Mouse (Mus musculus): ENCODE measurements around the gene Ntm. TPM values are rescaled to one million over a fixed set of nuclear protein-coding genes. Genes with fewer than 3 reads are reported as not detected.

Gene Ntm
- polyA plus RNA-seq, 1 experiment from 2014 or later = 26.5 TPM

GRCm38 (mm10) chr9:29833781-29834180 lies 129.2 kb downstream of the Ntm start:
- no peak overlapping the region for H3K4me3 ChIP-seq
- H3K4me1 ChIP-seq (replicated peaks) = no peaks in the 10 kb centered on the region
- H3K9ac ChIP-seq = no peak overlapping the region
- no peaks in the 10 kb centered on the region for H3K36me3 ChIP-seq
- no peak for ATAC-seq (replicated peaks; ENCODE audit: insufficient number of reproducible peaks, insufficient read depth, low FRiP score, low read depth)
- H3K27me3 ChIP-seq = no peaks in the 10 kb centered on the region
- no peak overlapping the region for H3K4me2 ChIP-seq
- no peak overlapping the region for H3K27ac ChIP-seq
- no peaks in the 10 kb centered on the region for H3K9me3 ChIP-seq (replicated peaks)
- WGBS = 49% methylated on average over 2 of the region's 2 CpGs

- H3K27me3 ChIP-seq = no peaks in the 10 kb centered on the region
- no peak for ATAC-seq (replicated peaks; ENCODE audit: insufficient number of reproducible peaks, insufficient read depth, low FRiP score, low read depth)
- no peaks in the 10 kb centered on the region for H3K4me1 ChIP-seq (replicated peaks)
- H3K9ac ChIP-seq = no peak overlapping the region
- no peaks in the 10 kb centered on the region for H3K9me3 ChIP-seq (replicated peaks)
- WGBS = 32% methylated on average over 5 of the region's 5 CpGs
- no peak overlapping the region for H3K4me3 ChIP-seq
- no peaks in the 10 kb centered on the region for H3K36me3 ChIP-seq
- H3K27ac ChIP-seq = no peak overlapping the region
- no peak overlapping the region for H3K4me2 ChIP-seq
Measured at GRCm38 (mm10) chr9:29827240-29827660, 135.7 kb downstream of the Ntm start.

- H3K9ac ChIP-seq = no peak overlapping the region
- no peak overlapping the region for H3K4me3 ChIP-seq
- no peak overlapping the region for H3K27ac ChIP-seq
- 84% methylated on average over 5 of the region's 5 CpGs for WGBS
- no peaks in the 10 kb centered on the region for H3K9me3 ChIP-seq (replicated peaks)
- ATAC-seq (replicated peaks; ENCODE audit: insufficient number of reproducible peaks, insufficient read depth, low FRiP score, low read depth) = no peak
- no peak overlapping the region for H3K4me2 ChIP-seq
- no peaks in the 10 kb centered on the region for H3K27me3 ChIP-seq
- H3K36me3 ChIP-seq = no peaks in the 10 kb centered on the region
- no peaks in the 10 kb centered on the region for H3K4me1 ChIP-seq (replicated peaks)
Measured at GRCm38 (mm10) chr9:29825236-29825635, 137.7 kb downstream of the Ntm start.

GRCm38 (mm10) chr9:29823716-29824115 lies 139.2 kb downstream of the Ntm start:
- Histone ChIP-seq H3K4me2 (no peak overlapping the region), H3K36me3 (no peaks in the 10 kb centered on the region), H3K27ac (no peak overlapping the region), H3K4me1 (replicated peaks) (no peaks in the 10 kb centered on the region), H3K9me3 (replicated peaks) (no peaks in the 10 kb centered on the region), H3K27me3 (no peaks in the 10 kb centered on the region), H3K4me3 (no peak overlapping the region), H3K9ac (no peak overlapping the region)
- WGBS = 74% methylated on average over 4 of the region's 4 CpGs
- no peak for ATAC-seq (replicated peaks; ENCODE audit: insufficient number of reproducible peaks, insufficient read depth, low FRiP score, low read depth)

- no peak overlapping the region for H3K4me3 ChIP-seq
- no peak for ATAC-seq (replicated peaks; ENCODE audit: insufficient number of reproducible peaks, insufficient read depth, low FRiP score, low read depth)
Measured at GRCm38 (mm10) chr9:29812685-29813084, 150.3 kb downstream of the Ntm start.

GRCm38 (mm10) chr9:29806790-29807189 lies 156.2 kb downstream of the Ntm start:
- H3K4me1 ChIP-seq (replicated peaks) = 0 out of 2 replicates have a peak, but pooled peaks cover 2% of the 10 kb centered on the region
- no peaks in the 10 kb centered on the region for H3K9me3 ChIP-seq (replicated peaks)

More at GRCm38 (mm10) chr9:29812685-29813084, 150.3 kb downstream of the Ntm start:
- H3K9me3 ChIP-seq (replicated peaks) = no peaks in the 10 kb centered on the region
- no peak overlapping the region for H3K9ac ChIP-seq
- 71% methylated on average over 5 of the region's 5 CpGs for WGBS
- no peaks in the 10 kb centered on the region for H3K36me3 ChIP-seq
- no peak overlapping the region for H3K27ac ChIP-seq
- H3K27me3 ChIP-seq = no peaks in the 10 kb centered on the region
- H3K4me1 ChIP-seq (replicated peaks) = no peaks in the 10 kb centered on the region
- no peak overlapping the region for H3K4me2 ChIP-seq

GRCm38 (mm10) chr9:29804483-29804882 lies 158.5 kb downstream of the Ntm start:
- Histone ChIP-seq H3K9me3 (replicated peaks) (no peaks in the 10 kb centered on the region), H3K27me3 (no peaks in the 10 kb centered on the region; the same call in 1 of the 2 replicates), H3K4me3 (no peak overlapping the region), H3K9ac (no peak overlapping the region), H3K36me3 (no peaks in the 10 kb centered on the region), H3K4me1 (replicated peaks) (0 out of 2 replicates have a peak, but pooled peaks cover 2% of the 10 kb centered on the region), H3K27ac (no peak overlapping the region), H3K4me2 (no peak overlapping the region)
- no peak for ATAC-seq (replicated peaks; ENCODE audit: insufficient number of reproducible peaks, insufficient read depth, low FRiP score, low read depth)
- WGBS = 92% methylated on average over 9 of the region's 9 CpGs

More at GRCm38 (mm10) chr9:29806790-29807189, 156.2 kb downstream of the Ntm start:
- no peak for ATAC-seq (replicated peaks; ENCODE audit: insufficient number of reproducible peaks, insufficient read depth, low FRiP score, low read depth)
- no peak overlapping the region for H3K9ac ChIP-seq
- H3K36me3 ChIP-seq = no peaks in the 10 kb centered on the region
- 54% methylated on average over 3 of the region's 3 CpGs for WGBS
- H3K4me3 ChIP-seq = no peak overlapping the region
- no peak overlapping the region for H3K27ac ChIP-seq
- no peaks in the 10 kb centered on the region; the same call in 1 of the 2 replicates for H3K27me3 ChIP-seq
- H3K4me2 ChIP-seq = no peak overlapping the region

GRCm38 (mm10) chr9:29803738-29804285 lies 159.1 kb downstream of the Ntm start:
- no peaks in the 10 kb centered on the region for H3K36me3 ChIP-seq
- H3K4me2 ChIP-seq = no peak overlapping the region
- no peak overlapping the region for H3K9ac ChIP-seq
- no peak overlapping the region for H3K4me3 ChIP-seq
- H3K4me1 ChIP-seq (replicated peaks) = 0 out of 2 replicates have a peak, but pooled peaks cover 2% of the 10 kb centered on the region
- WGBS = 61% methylated on average over 4 of the region's 4 CpGs
- no peaks in the 10 kb centered on the region for H3K9me3 ChIP-seq (replicated peaks)
- no peaks in the 10 kb centered on the region; the same call in 1 of the 2 replicates for H3K27me3 ChIP-seq
- ATAC-seq (replicated peaks; ENCODE audit: insufficient number of reproducible peaks, insufficient read depth, low FRiP score, low read depth) = no peak
- H3K27ac ChIP-seq = no peak overlapping the region

- no peak for ATAC-seq (replicated peaks; ENCODE audit: insufficient number of reproducible peaks, insufficient read depth, low FRiP score, low read depth)
- Histone ChIP-seq H3K4me2 (no peak overlapping the region), H3K4me1 (replicated peaks) (0 out of 2 replicates have a peak, but pooled peaks cover 2% of the 10 kb centered on the region), H3K27me3 (no peaks in the 10 kb centered on the region; the same call in 1 of the 2 replicates), H3K27ac (no peak overlapping the region), H3K9me3 (replicated peaks) (no peaks in the 10 kb centered on the region), H3K36me3 (no peaks in the 10 kb centered on the region), H3K4me3 (no peak overlapping the region), H3K9ac (no peak overlapping the region)
- 41% methylated on average over 12 of the region's 12 CpGs for WGBS
Measured at GRCm38 (mm10) chr9:29802990-29803737, 159.8 kb downstream of the Ntm start.

- ATAC-seq (replicated peaks; ENCODE audit: insufficient number of reproducible peaks, insufficient read depth, low FRiP score, low read depth) = no peak
- H3K27me3 ChIP-seq = no peaks in the 10 kb centered on the region; the same call in 1 of the 2 replicates
- no peak overlapping the region for H3K4me2 ChIP-seq
- no peak overlapping the region for H3K27ac ChIP-seq
- no peak overlapping the region for H3K9ac ChIP-seq
- no peak overlapping the region for H3K4me3 ChIP-seq
- no peaks in the 10 kb centered on the region for H3K9me3 ChIP-seq (replicated peaks)
- H3K4me1 ChIP-seq (replicated peaks) = 0 out of 2 replicates have a peak, but pooled peaks cover 2% of the 10 kb centered on the region
- 57% methylated on average over 12 of the region's 12 CpGs for WGBS
- H3K36me3 ChIP-seq = no peaks in the 10 kb centered on the region
Measured at GRCm38 (mm10) chr9:29802071-29802705, 160.8 kb downstream of the Ntm start.

- Histone ChIP-seq H3K4me3 (no peak overlapping the region), H3K4me1 (replicated peaks) (no peaks in the 10 kb centered on the region), H3K9me3 (replicated peaks) (no peaks in the 10 kb centered on the region), H3K27me3 (no peaks in the 10 kb centered on the region), H3K4me2 (no peak overlapping the region), H3K36me3 (no peaks in the 10 kb centered on the region), H3K27ac (no peak overlapping the region), H3K9ac (no peak overlapping the region)
- WGBS = 71% methylated on average over 4 of the region's 4 CpGs
- no peak for ATAC-seq (replicated peaks; ENCODE audit: insufficient number of reproducible peaks, insufficient read depth, low FRiP score, low read depth)
Measured at GRCm38 (mm10) chr9:29796281-29796680, 166.7 kb downstream of the Ntm start.

Measured in heart, embryonic 15.5 days (tissue).